Comparison of ENCODE assay signal across 8 mouse cellular contexts in the genomic region with DNA sequence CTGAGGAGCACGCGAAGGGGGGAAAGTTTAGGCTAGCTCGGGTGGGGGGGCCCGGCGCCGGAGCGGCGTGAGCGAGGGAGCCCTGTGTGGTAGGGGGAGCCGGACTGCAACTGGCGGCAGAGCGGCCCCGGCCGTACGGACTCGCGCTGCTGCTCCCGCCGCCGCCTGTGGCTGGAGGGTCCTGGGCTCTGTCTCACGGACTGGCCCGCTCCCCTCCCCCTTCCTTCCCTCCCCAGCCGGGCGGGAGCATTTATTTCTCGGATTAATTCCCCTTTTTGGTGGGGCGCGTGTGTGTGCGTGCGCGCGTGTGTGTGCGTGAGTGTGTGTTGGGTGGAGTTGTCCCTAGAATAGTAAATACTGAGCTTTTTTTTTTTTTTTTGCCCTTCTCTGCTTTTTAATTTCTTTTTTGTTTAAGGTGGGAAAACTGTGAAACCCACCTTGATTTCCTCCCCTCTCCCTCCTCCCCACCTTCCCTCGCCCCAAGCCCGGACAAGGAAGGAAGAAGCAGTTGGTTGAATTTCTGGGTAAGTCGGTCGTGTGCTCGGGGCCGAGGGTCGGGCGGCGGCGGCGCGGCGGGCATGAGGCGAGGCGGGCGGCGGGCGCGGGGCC. TPM values are rescaled to one million over a fixed set of nuclear protein-coding genes. Genes with fewer than 3 reads are reported as not detected.
A peak's percentile ranks its signal among the peaks of the same experiment; 100 is the strongest.
DNase-seq lines count a peak whose midpoint lies in the region; ATAC-seq and TF ChIP-seq lines count a peak whose summit lies in the region.

No protein-coding gene starts in this region.

- DNase-seq in lung, adult 2 months: no peak
- DNase-seq in lung, postnatal 10 days: no peak
- DNase-seq in embryonic facial prominence, embryonic 14.5 days (ENCODE audit: low spot score): no peak
- DNase-seq in thymus, postnatal 36 days: no peak
- DNase-seq in gastrocnemius, adult 18-20 months (ENCODE audit: low spot score): no peak
- DNase-seq in thymus, adult 18-20 months: no peak

- 2% methylated on average over 47 of the region's 51 CpGs for WGBS in lung, adult 2 months
- WGBS in embryonic facial prominence, embryonic 14.5 days: 0% methylated on average over 21 of the region's 51 CpGs
- WGBS in limb, embryonic 13.5 days: 1% methylated on average over 44 of the region's 51 CpGs
- under 1% methylated on average over 32 of the region's 51 CpGs for WGBS in neural tube, embryonic 14.5 days

- peaks cover 9% of the 10 kb centered on the region for H3K4me1 ChIP-seq in lung, adult 2 months (ENCODE audit: control insufficient read depth, insufficient read depth, low read length)
- H3K4me1 ChIP-seq in embryonic facial prominence, embryonic 14.5 days (ENCODE audit: control insufficient read depth, insufficient read depth, low read length): peaks cover 16% of the 10 kb centered on the region; the same call in 1 of the 2 replicates
- peaks cover 21% of the 10 kb centered on the region for H3K4me1 ChIP-seq in limb, embryonic 13.5 days
- H3K4me1 ChIP-seq in neural tube, embryonic 14.5 days (ENCODE audit: control insufficient read depth, insufficient read depth, low read length): peaks cover 8% of the 10 kb centered on the region

- no peak for TF ChIP-seq POLR2A in lung, adult 2 months (IDR thresholded peaks at IDR 0.05; ENCODE audit: borderline replicate concordance, extremely low read depth, low read depth, low read length)

- peak overlapping the region; percentile 100 for H3K9ac ChIP-seq in embryonic facial prominence, embryonic 14.5 days (ENCODE audit: low read depth, low read length)
- peak overlapping the region; percentile 100 for H3K9ac ChIP-seq in limb, embryonic 13.5 days
- peak overlapping the region; percentile 98 for H3K9ac ChIP-seq in neural tube, embryonic 14.5 days (replicated peaks; ENCODE audit: low read depth, low read length)

- peak overlapping the region; percentile 93 for H3K4me2 ChIP-seq in embryonic facial prominence, embryonic 14.5 days (ENCODE audit: low read depth, low read length)
- peak overlapping the region; percentile 91 for H3K4me2 ChIP-seq in limb, embryonic 13.5 days (replicated peaks)
- peak overlapping the region; percentile 85 for H3K4me2 ChIP-seq in neural tube, embryonic 14.5 days (ENCODE audit: low read depth, low read length)

- H3K27me3 ChIP-seq in embryonic facial prominence, embryonic 14.5 days (replicated peaks; ENCODE audit: control insufficient read depth, insufficient read depth, low read length): no peaks in the 10 kb centered on the region
- H3K27me3 ChIP-seq in limb, embryonic 13.5 days: no peaks in the 10 kb centered on the region
- H3K27me3 ChIP-seq in neural tube, embryonic 14.5 days (ENCODE audit: control insufficient read depth, insufficient read depth, low read length): no peaks in the 10 kb centered on the region

- H3K4me3 ChIP-seq in lung, adult 2 months (replicated peaks; ENCODE audit: extremely low read depth, low read depth, low read length): peak overlapping the region; percentile 96
- H3K4me3 ChIP-seq in embryonic facial prominence, embryonic 14.5 days (ENCODE audit: low read depth, low read length): peak overlapping the region; percentile 99
- peak overlapping the region; percentile 67 for H3K4me3 ChIP-seq in limb, embryonic 13.5 days
- H3K4me3 ChIP-seq in neural tube, embryonic 14.5 days (ENCODE audit: low read depth, low read length): peak overlapping the region; percentile 92

- no peak for TF ChIP-seq CTCF in lung, adult 2 months (IDR thresholded peaks at IDR 0.05; ENCODE audit: insufficient read depth, low read length)

- peaks cover 4% of the 10 kb centered on the region; the same call in 1 of the 2 replicates for H3K36me3 ChIP-seq in embryonic facial prominence, embryonic 14.5 days (ENCODE audit: control insufficient read depth, insufficient read depth, low read length)
- peaks cover under 1% of the 10 kb centered on the region; the same call in 1 of the 2 replicates for H3K36me3 ChIP-seq in limb, embryonic 13.5 days
- no peaks in the 10 kb centered on the region for H3K36me3 ChIP-seq in neural tube, embryonic 14.5 days (ENCODE audit: control insufficient read depth, insufficient read depth, low read length)

- ATAC-seq in embryonic facial prominence, embryonic 14.5 days (ENCODE audit: low read depth): peak; percentile 15
- peak; percentile 28 for ATAC-seq in limb, embryonic 13.5 days (ENCODE audit: low FRiP score, low read depth)
- ATAC-seq in neural tube, embryonic 14.5 days (ENCODE audit: low read depth): peak; percentile 38

- H3K9me3 ChIP-seq in embryonic facial prominence, embryonic 14.5 days (ENCODE audit: control insufficient read depth, low read length): no peaks in the 10 kb centered on the region
- H3K9me3 ChIP-seq in limb, embryonic 13.5 days: no peaks in the 10 kb centered on the region
- H3K9me3 ChIP-seq in neural tube, embryonic 14.5 days (ENCODE audit: control insufficient read depth, low read length): no peaks in the 10 kb centered on the region

- peak overlapping the region; percentile 100 for H3K27ac ChIP-seq in embryonic facial prominence, embryonic 14.5 days (replicated peaks; ENCODE audit: low read depth, low read length)
- H3K27ac ChIP-seq in limb, embryonic 13.5 days: peak overlapping the region; percentile 100
- peak overlapping the region; percentile 100 for H3K27ac ChIP-seq in neural tube, embryonic 14.5 days (ENCODE audit: low read depth, low read length)

RNA-seq across cellular contexts. Expression of gene Xpo1, which starts 0.5 kb away (rescaled TPM):
- 5.6 and 7.1 TPM in 2 replicates for polyA plus RNA-seq in lung, adult 2 months (2012; rRNA removed)
- polyA plus RNA-seq in embryonic facial prominence, embryonic 14.5 days (2014; fragmentation: Nextera tagmentation; extraction: Ambion mirVana): 102 and 118 TPM in 2 replicates
- 102 and 116 TPM in 2 replicates for polyA plus RNA-seq in limb, embryonic 13.5 days (2015; fragmentation: Nextera tagmentation; extraction: Ambion mirVana)
- polyA plus RNA-seq in neural tube, embryonic 14.5 days (2014; fragmentation: Nextera tagmentation; extraction: Ambion mirVana): 88.5 and 93.6 TPM in 2 replicates
- 10 to 100 TPM; 19.9 to 26.5 TPM for total RNA-seq in gastrocnemius, adult 18-20 months (2021)

RNA-seq across cellular contexts. Expression of gene Usp34, which starts 50.4 kb away (rescaled TPM):
- 5.9 and 9.7 TPM in 2 replicates for polyA plus RNA-seq in lung, adult 2 months (2012; rRNA removed)
- 40.6 and 43.0 TPM in 2 replicates for polyA plus RNA-seq in embryonic facial prominence, embryonic 14.5 days (2014; fragmentation: Nextera tagmentation; extraction: Ambion mirVana)
- polyA plus RNA-seq in limb, embryonic 13.5 days (2015; fragmentation: Nextera tagmentation; extraction: Ambion mirVana): 30.6 and 30.7 TPM in 2 replicates
- 49.7 and 54.0 TPM in 2 replicates for polyA plus RNA-seq in neural tube, embryonic 14.5 days (2014; fragmentation: Nextera tagmentation; extraction: Ambion mirVana)
- 10 to 100 TPM; 38.7 to 41.4 TPM for total RNA-seq in gastrocnemius, adult 18-20 months (2021)

Comparison
In these comparisons a context has a peak if more than half of its experiments do, and no peak if none do; other contexts are left out.
1. RNA of gene Xpo1, which starts 0.5 kb away (polyA plus RNA-seq): 102 to 116 TPM in limb, embryonic 13.5 days, 102 to 118 TPM in embryonic facial prominence, embryonic 14.5 days and 88.5 to 93.6 TPM in neural tube, embryonic 14.5 days; 5.6 to 7.1 TPM in lung, adult 2 months; every median in the first group is over 10 times any median in the second.
2. Peak in every context shown above with its lines, with median percentiles within 50 percentile points of each other: H3K4me3 ChIP-seq, ATAC-seq, H3K27ac ChIP-seq, H3K4me2 ChIP-seq and H3K9ac ChIP-seq.